Mouse (Mus musculus): ENCODE measurements around the gene Hoxd10.
A peak's percentile ranks its signal among the peaks of the same experiment; 100 is the strongest.

The Hoxd10 gene

GRCm38 (mm10) chr2:74709465-74710419, 18.0 kb downstream of the Hoxd10 start:
- no peak for DNase-seq (ENCODE audit: low read depth, low spot score)

- DNase-seq (ENCODE audit: low read depth, low spot score): no peak
Measured at GRCm38 (mm10) chr2:74710929-74711543, 19.3 kb downstream of the Hoxd10 start.

GRCm38 (mm10) chr2:74711721-74712621, 20.2 kb downstream of the Hoxd10 start, which contains the start of the genes Hoxd3 and Hoxd4:
TSS of gene Hoxd3 (plus strand) at chr2:74711927.
TSS of gene Hoxd4 (plus strand) at chr2:74711929.
- DNase-seq (ENCODE audit: low read depth, low spot score): no peak

GRCm38 (mm10) chr2:74713239-74714150, 21.8 kb downstream of the Hoxd10 start:
- DNase-seq (ENCODE audit: low read depth, low spot score): no peak

GRCm38 (mm10) chr2:74714156-74714789, 22.5 kb downstream of the Hoxd10 start:
- DNase-seq (ENCODE audit: low read depth, low spot score): no peak

- DNase-seq (ENCODE audit: low read depth, low spot score): no peak
Measured at GRCm38 (mm10) chr2:74714881-74715280, 23.2 kb downstream of the Hoxd10 start.

GRCm38 (mm10) chr2:74715504-74716241, 23.9 kb downstream of the Hoxd10 start:
- DNase-seq (ENCODE audit: low read depth, low spot score): peak; percentile 75

- no peak for DNase-seq (ENCODE audit: low read depth, low spot score)
Measured at GRCm38 (mm10) chr2:74720384-74720783, 28.7 kb downstream of the Hoxd10 start.

- DNase-seq (ENCODE audit: low read depth, low spot score): no peak
Measured at GRCm38 (mm10) chr2:74720955-74721491, 29.3 kb downstream of the Hoxd10 start.

- DNase-seq (ENCODE audit: low read depth, low spot score): no peak
Measured at GRCm38 (mm10) chr2:74721882-74722281, 30.2 kb downstream of the Hoxd10 start.

GRCm38 (mm10) chr2:74722949-74723348, 31.2 kb downstream of the Hoxd10 start:
- DNase-seq (ENCODE audit: low read depth, low spot score): no peak

GRCm38 (mm10) chr2:74724244-74725015, 32.7 kb downstream of the Hoxd10 start:
- no peak for DNase-seq (ENCODE audit: low read depth, low spot score)

- DNase-seq (ENCODE audit: low read depth, low spot score): no peak
Measured at GRCm38 (mm10) chr2:74725171-74725570, 33.4 kb downstream of the Hoxd10 start.

- DNase-seq (ENCODE audit: low read depth, low spot score): no peak
Measured at GRCm38 (mm10) chr2:74726551-74726950, 34.8 kb downstream of the Hoxd10 start, which contains the start of gene Gm28230. TSS of gene Gm28230 (plus strand) at chr2:74726728.

- no peak for DNase-seq (ENCODE audit: low read depth, low spot score)
Measured at GRCm38 (mm10) chr2:74726973-74727639, 35.4 kb downstream of the Hoxd10 start.

- DNase-seq (ENCODE audit: low read depth, low spot score): no peak
Measured at GRCm38 (mm10) chr2:74727640-74728302, 36.0 kb downstream of the Hoxd10 start.

- no peak for DNase-seq (ENCODE audit: low read depth, low spot score)
Measured at GRCm38 (mm10) chr2:74728303-74728680, 36.6 kb downstream of the Hoxd10 start.

Measured in retina, postnatal 7 days (tissue).